Mouse (Mus musculus) liver, embryonic 14.5 days (tissue): Measurements from ENCODE around the gene Klk13. TPM values are rescaled to one million over a fixed set of nuclear protein-coding genes. Genes with fewer than 3 reads are reported as not detected.
A peak's percentile ranks its signal among the peaks of the same experiment; 100 is the strongest.

Experiments used
- ATAC-seq: fragments of 200-750 bp; cut with Nextera tagmentation; 2 replicates; pipeline ENCODE4 v1.8.0; 2017; ENCODE audit warnings: moderate number of reproducible peaks, mild to moderate bottlenecking, moderate library complexity; ENCODE audit not compliant: insufficient read depth
- DNase-seq, 3 experiments: peaks; one replicate each; pipeline ENCODE4 v3.0.0-alpha.2; 2012 to 2013; ENCODE audit warnings: low read depth in 3 of 3, low spot score in 3 of 3
- H3K27ac ChIP-seq: fragments of 300-500 bp; sonication (generic); 2 replicates; pipeline ENCODE4 v1.5.1; 2014; ENCODE audit warnings: moderate library complexity, mild to moderate bottlenecking, control low read depth, inconsistent platforms
- H3K27me3 ChIP-seq: fragments of 300-500 bp; sonication (generic); 2 replicates; pipeline ENCODE4 v1.6.1; 2014; ENCODE audit warnings: mild to moderate bottlenecking, low read length, moderate library complexity; ENCODE audit not compliant: control insufficient read depth, insufficient read depth
- H3K36me3 ChIP-seq: fragments of 300-500 bp; sonication (generic); replicated peaks from 2 replicates; pipeline ENCODE4 v1.6.1; 2014; ENCODE audit warnings: low read depth; ENCODE audit not compliant: control insufficient read depth, insufficient read depth
- H3K4me1 ChIP-seq, 2 experiments: fragments of 200-500 bp in 1 of 2; fragments of 300-500 bp in 1 of 2; sonication (generic) in 1 of 2; replicated peaks; 2 replicates each; pipeline ENCODE4 v1.6.1; 2012 to 2014; ENCODE audit warnings: antibody characterized with exemption in 1 of 2, inconsistent platforms in 1 of 2, low read length in 1 of 2; ENCODE audit not compliant: control insufficient read depth in 2 of 2, insufficient read depth in 2 of 2
- H3K4me2 ChIP-seq: fragments of 300-500 bp; sonication (generic); 2 replicates; pipeline ENCODE4 v1.6.1; 2014; ENCODE audit warnings: low read depth, mild to moderate bottlenecking, control low read depth, moderate library complexity
- H3K4me3 ChIP-seq, 2 experiments: fragments of 200-500 bp in 1 of 2; fragments of 300-500 bp in 1 of 2; sonication (generic) in 1 of 2; 2 replicates each; pipeline ENCODE4 v1.5.1; 2012 to 2014; ENCODE audit warnings: low read depth in 2 of 2, low read length in 2 of 2, mild to moderate bottlenecking in 2 of 2, control low read depth in 1 of 2, inconsistent platforms in 1 of 2, moderate library complexity in 1 of 2; ENCODE audit not compliant: insufficient read depth in 1 of 2
- H3K9ac ChIP-seq: fragments of 300-500 bp; sonication (generic); replicated peaks from 2 replicates; pipeline ENCODE4 v1.6.1; 2014; ENCODE audit warnings: mild to moderate bottlenecking, control low read depth, moderate library complexity
- H3K9me3 ChIP-seq: fragments of 300-500 bp; sonication (generic); 2 replicates; pipeline ENCODE4 v1.6.1; 2016; ENCODE audit warnings: low read length, mixed read lengths; ENCODE audit not compliant: control insufficient read depth
- CTCF ChIP-seq: IDR thresholded peaks from 2 replicates; pipeline ENCODE4 v1.5.1; 2016; ENCODE audit warnings: antibody characterized with exemption, low read depth, control low read depth
- EP300 ChIP-seq: IDR thresholded peaks from 2 replicates; pipeline ENCODE4 v1.6.1; 2016; ENCODE audit warnings: antibody characterized with exemption, low read depth
- WGBS: fragments of 180-500 bp; shearing (Covaris S2); extraction: QIAGEN DNeasy Blood & Tissue Kit; methylation state at CpG from one replicate; pipeline ENCODE4 v1.1.7; 2014; ENCODE audit not compliant: insufficient replicate concordance; 5-methylcytosine and 5-hydroxymethylcytosine counted together
- polyA plus RNA-seq, 2 experiments: library from polyadenylated mRNA; depleted of rRNA in 1 of 2; stranded (reverse) in 1 of 2; unstranded in 1 of 2; fragments of >200 nt; fragmentation: Nextera tagmentation in 1 of 2; extraction: Ambion mirVana in 1 of 2; gene quantifications; 2 replicates each; pipeline versions ENCODE4 v1.2.1 to v1.2.3; 2012 to 2014

Gene Klk13
- polyA plus RNA-seq, 2 experiments: 0.02 to 0.06 TPM

- 19% methylated on average over 1 of the region's 1 CpGs for whole genome bisulfite sequencing
Measured at GRCm38 (mm10) chr7:43747788-43748187, 35.4 kb downstream of the Klk13 start.

GRCm38 (mm10) chr7:43752806-43753205 is 40.4 kb downstream of the Klk13 start:
- Histone ChIP-seq H3K27ac (no peak overlapping the region), H3K4me1 (no peaks in the 10 kb centered on the region), H3K9me3 (no peaks in the 10 kb centered on the region), H3K4me2 (no peak overlapping the region), H3K27me3 (no peaks in the 10 kb centered on the region), H3K36me3 (no peaks in the 10 kb centered on the region), H3K9ac (no peak overlapping the region), H3K4me3 (no peak overlapping the region)
- DNase-seq (no peak), ATAC-seq (no peak)
- WGBS: 26% methylated on average over 2 of the region's 2 CpGs
- no peak for TF ChIP-seq CTCF
- TF ChIP-seq EP300: no peak

More at GRCm38 (mm10) chr7:43747788-43748187, 35.4 kb downstream of the Klk13 start:
- no peak overlapping the region for H3K9ac ChIP-seq
- H3K27me3 ChIP-seq: no peaks in the 10 kb centered on the region
- no peaks in the 10 kb centered on the region for H3K9me3 ChIP-seq
- ATAC-seq (no peak), DNase-seq (peak in 1 of 3 experiments; percentile 4)
- TF ChIP-seq CTCF: no peak
- TF ChIP-seq EP300: no peak
- H3K4me1 ChIP-seq: no peaks in the 10 kb centered on the region
- H3K4me3 ChIP-seq: no peak overlapping the region
- no peak overlapping the region for H3K4me2 ChIP-seq
- no peak overlapping the region for H3K27ac ChIP-seq
- no peaks in the 10 kb centered on the region for H3K36me3 ChIP-seq

GRCm38 (mm10) chr7:43766484-43766883 is 54.1 kb downstream of the Klk13 start:
- Histone ChIP-seq H3K4me3 (no peak overlapping the region), H3K4me2 (no peak overlapping the region), H3K27me3 (no peaks in the 10 kb centered on the region), H3K4me1 (no peaks in the 10 kb centered on the region), H3K27ac (no peak overlapping the region), H3K9ac (no peak overlapping the region), H3K36me3 (no peaks in the 10 kb centered on the region), H3K9me3 (no peaks in the 10 kb centered on the region)
- DNase-seq: no peak
- 35% methylated on average over 8 of the region's 8 CpGs for WGBS
- TF ChIP-seq EP300 (no peak), CTCF (no peak)
- no peak for ATAC-seq

GRCm38 (mm10) chr7:43768597-43768996 is 56.2 kb downstream of the Klk13 start, which contains the start of gene Klk12:
Gene Klk12, plus strand, starts transcription at chr7:43768897.
- H3K27ac ChIP-seq: no peak within 1 kb of the TSS
- no peak within 1 kb of the TSS for H3K4me2 ChIP-seq
- TF ChIP-seq EP300: no peak
- WGBS: 47% methylated on average over 4 of the region's 4 CpGs
- H3K9ac ChIP-seq: no peak within 1 kb of the TSS
- H3K36me3 ChIP-seq: no peaks in the 10 kb centered on the region
- H3K4me1 ChIP-seq: no peaks in the 10 kb centered on the region
- ATAC-seq (no peak), DNase-seq (no peak)
- no peaks in the 10 kb centered on the region for H3K9me3 ChIP-seq
- H3K27me3 ChIP-seq: no peaks in the 10 kb centered on the region
- H3K4me3 ChIP-seq: no peak within 1 kb of the TSS

GRCm38 (mm10) chr7:43769636-43770035 is 57.3 kb downstream of the Klk13 start:
- ATAC-seq: no peak
- no peak overlapping the region for H3K9ac ChIP-seq
- no peaks in the 10 kb centered on the region for H3K9me3 ChIP-seq
- DNase-seq: no peak
- H3K4me1 ChIP-seq: no peaks in the 10 kb centered on the region
- no peak overlapping the region for H3K27ac ChIP-seq
- no peak overlapping the region for H3K4me2 ChIP-seq
- no peaks in the 10 kb centered on the region for H3K27me3 ChIP-seq
- TF ChIP-seq EP300: no peak
- TF ChIP-seq CTCF: no peak
- H3K4me3 ChIP-seq: no peak overlapping the region
- WGBS: 72% methylated on average over 8 of the region's 8 CpGs
- H3K36me3 ChIP-seq: no peaks in the 10 kb centered on the region

GRCm38 (mm10) chr7:43770701-43771100 is 58.3 kb downstream of the Klk13 start:
- Histone ChIP-seq H3K36me3 (no peaks in the 10 kb centered on the region), H3K9ac (no peak overlapping the region), H3K27me3 (no peaks in the 10 kb centered on the region), H3K27ac (no peak overlapping the region), H3K4me1 (no peaks in the 10 kb centered on the region), H3K4me2 (no peak overlapping the region), H3K9me3 (no peaks in the 10 kb centered on the region), H3K4me3 (no peak overlapping the region)
- WGBS: 74% methylated on average over 10 of the region's 10 CpGs
- no peak for DNase-seq
- TF ChIP-seq EP300: no peak
- TF ChIP-seq CTCF: no peak
- no peak for ATAC-seq
